Mouse (Mus musculus) liver, postnatal 0 days (tissue): Measurements from ENCODE around the gene Spn.

Experiments
- CTCF ChIP-seq: sonication (generic); IDR thresholded peaks from 2 replicates; pipeline ENCODE4 v1.5.1; 2016; ENCODE audit warnings: antibody characterized with exemption, low read depth
- EP300 ChIP-seq: IDR thresholded peaks from 2 replicates; pipeline ENCODE4 v1.6.1; 2016; ENCODE audit warnings: antibody characterized with exemption, low read depth, mild to moderate bottlenecking

GRCm38 (mm10) chr7:127153477-127153876 is 15.9 kb upstream of the Spn start:
- no peak for TF ChIP-seq CTCF
- TF ChIP-seq EP300: no peak
